Mouse (Mus musculus): ENCODE results near the gene Irak2.
"Not testable (repeated sequence)": the region's sequence is repeated elsewhere in the genome, so short reads cannot be mapped to it uniquely, and the experiment has no call there.

DNA sequence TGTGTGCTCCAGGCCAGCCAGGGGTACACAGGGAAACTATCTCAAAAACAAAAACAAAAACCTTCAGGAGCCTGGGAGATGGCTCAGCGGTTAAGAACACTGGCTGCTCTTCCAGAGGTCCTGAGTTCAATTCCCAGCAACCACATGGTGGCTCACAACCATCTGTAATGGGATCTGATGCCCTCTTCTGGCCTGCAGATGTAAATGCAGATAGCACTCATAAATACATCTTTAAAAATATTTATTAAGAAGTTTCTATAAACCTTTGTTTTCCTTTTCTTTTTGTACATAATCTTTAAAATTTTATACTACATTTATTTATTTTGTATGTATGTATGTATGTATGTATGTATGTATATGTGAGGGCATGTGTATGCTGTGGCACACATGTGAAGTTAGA lies 33.8 kb downstream of the Irak2 start:
- TF ChIP-seq CTCF (IDR thresholded peaks at IDR 0.05; ENCODE audit: low read depth) = peak; percentile 42
- TF ChIP-seq EP300 (IDR thresholded peaks at IDR 0.05; ENCODE audit: low read depth) = not testable (repeated sequence)
